8 mouse cellular contexts compared by ENCODE assay signal in the genomic region with DNA sequence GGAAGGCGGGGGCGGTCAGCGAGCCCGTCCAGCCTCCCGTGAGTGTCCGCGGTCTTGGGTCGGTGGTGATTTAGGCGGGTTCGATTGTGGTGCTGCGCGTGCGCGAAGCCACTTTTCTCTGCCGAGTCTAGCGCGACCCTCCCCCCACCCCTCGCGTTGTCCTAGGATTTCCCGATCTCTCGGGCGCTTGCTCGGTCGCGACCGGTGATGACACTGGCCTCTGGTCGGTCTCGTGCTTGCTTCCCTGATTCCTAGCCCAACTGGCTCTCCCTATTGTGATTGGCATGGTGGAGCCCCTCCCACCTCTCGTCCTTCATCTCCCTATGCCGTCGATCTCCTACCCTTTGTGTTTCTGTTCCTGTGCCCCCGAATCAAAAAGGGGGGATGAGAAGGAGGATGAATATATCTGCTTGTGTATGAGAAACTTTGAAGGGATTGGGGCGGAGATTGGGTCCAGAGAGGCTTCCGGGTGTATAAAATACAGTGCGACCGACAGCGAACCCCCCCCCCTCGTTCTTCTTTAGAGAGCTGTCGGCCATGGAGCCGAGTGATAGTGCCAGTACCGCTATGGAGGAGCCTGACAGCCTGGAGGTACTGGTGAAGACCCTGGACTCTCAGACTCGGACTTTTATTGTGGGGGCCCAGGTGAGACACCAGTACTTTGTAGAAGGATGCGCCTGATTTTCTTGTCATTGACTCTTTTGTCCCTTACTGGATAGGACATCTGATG. TPM values are rescaled to one million over a fixed set of nuclear protein-coding genes. Genes with fewer than 3 reads are reported as not detected.
DNase-seq lines count a peak whose midpoint lies in the region; ATAC-seq and TF ChIP-seq lines count a peak whose summit lies in the region.

No protein-coding gene starts in this region.

- H3K4me2 ChIP-seq in heart, embryonic 13.5 days: peak overlapping the region; percentile 91
- peak overlapping the region; percentile 93 for H3K4me2 ChIP-seq in forebrain, embryonic 14.5 days (ENCODE audit: low read length)
- peak overlapping the region; percentile 82 for H3K4me2 ChIP-seq in liver, postnatal 0 days (ENCODE audit: low read depth, low read length)
- peak overlapping the region; percentile 77 for H3K4me2 ChIP-seq in stomach, postnatal 0 days (replicated peaks; ENCODE audit: low read depth)

- ATAC-seq in heart, embryonic 13.5 days (ENCODE audit: extremely low read depth, insufficient number of reproducible peaks, low FRiP score, low TSS enrichment): peak; percentile 55
- ATAC-seq in forebrain, embryonic 14.5 days: peak; percentile 59
- ATAC-seq in liver, postnatal 0 days: peak; percentile 62
- peak; percentile 63 for ATAC-seq in stomach, postnatal 0 days (ENCODE audit: low FRiP score, low TSS enrichment)

- DNase-seq in heart, adult 11 months: no peak
- peak; percentile 27 for DNase-seq in MEL-GATA-1-ER (ENCODE audit: extremely low read depth, low read depth)
- DNase-seq in forebrain, embryonic 14.5 days (ENCODE audit: low spot score): no peak
- no peak for DNase-seq in liver, postnatal 0 days
- no peak for DNase-seq in stomach, postnatal 0 days (ENCODE audit: low spot score)
- no peak for DNase-seq in spleen, adult 18-20 months
- no peak for DNase-seq in right cerebral cortex, postnatal 36 days (ENCODE audit: low spot score in 2 of 2)

- peak overlapping the region; percentile 89 for H3K9ac ChIP-seq in heart, embryonic 13.5 days
- peak overlapping the region; percentile 91 for H3K9ac ChIP-seq in forebrain, embryonic 14.5 days (ENCODE audit: low read length)
- H3K9ac ChIP-seq in liver, postnatal 0 days (replicated peaks): peak overlapping the region; percentile 78
- peak overlapping the region; percentile 88 for H3K9ac ChIP-seq in stomach, postnatal 0 days (ENCODE audit: low read length)

- no peaks in the 10 kb centered on the region for H3K27me3 ChIP-seq in heart, embryonic 13.5 days (replicated peaks)
- no peaks in the 10 kb centered on the region for H3K27me3 ChIP-seq in forebrain, embryonic 14.5 days (replicated peaks; ENCODE audit: control insufficient read depth, insufficient read depth, low read length)
- H3K27me3 ChIP-seq in liver, postnatal 0 days (ENCODE audit: insufficient read depth, low read length): no peaks in the 10 kb centered on the region
- H3K27me3 ChIP-seq in stomach, postnatal 0 days (ENCODE audit: control insufficient read depth, insufficient read depth, low read length): no peaks in the 10 kb centered on the region

- H3K27ac ChIP-seq in heart, embryonic 13.5 days (replicated peaks): peak overlapping the region; percentile 96
- H3K27ac ChIP-seq in forebrain, embryonic 14.5 days (ENCODE audit: low read depth, low read length): peak overlapping the region; percentile 89
- H3K27ac ChIP-seq in liver, postnatal 0 days (ENCODE audit: low read depth): peak overlapping the region; percentile 93
- H3K27ac ChIP-seq in stomach, postnatal 0 days (replicated peaks): peak overlapping the region; percentile 96

- TF ChIP-seq EP300 in liver, postnatal 0 days (IDR thresholded peaks at IDR 0.05; ENCODE audit: low read depth): no peak
- no peak for TF ChIP-seq EP300 in stomach, postnatal 0 days (optimal IDR thresholded peaks at IDR 0.05)

- TF ChIP-seq CTCF in liver, postnatal 0 days (IDR thresholded peaks at IDR 0.05; ENCODE audit: low read depth): no peak
- TF ChIP-seq CTCF in stomach, postnatal 0 days (IDR thresholded peaks at IDR 0.05; ENCODE audit: low read depth): no peak

- under 1% methylated on average over 43 of the region's 43 CpGs for whole genome bisulfite sequencing in heart, embryonic 13.5 days
- WGBS in forebrain, embryonic 14.5 days: under 1% methylated on average over 43 of the region's 43 CpGs
- WGBS in liver, postnatal 0 days (ENCODE audit: insufficient replicate concordance): under 1% methylated on average over 42 of the region's 43 CpGs
- under 1% methylated on average over 41 of the region's 43 CpGs for WGBS in stomach, postnatal 0 days

- H3K4me3 ChIP-seq in heart, embryonic 13.5 days: peak overlapping the region; percentile 76
- peak overlapping the region; percentile 74 for H3K4me3 ChIP-seq in forebrain, embryonic 14.5 days (ENCODE audit: low read depth, low read length)
- H3K4me3 ChIP-seq in liver, postnatal 0 days (ENCODE audit: low read depth, low read length): peak overlapping the region; percentile 66
- H3K4me3 ChIP-seq in stomach, postnatal 0 days (ENCODE audit: low read depth, low read length): peak overlapping the region; percentile 78

- H3K4me1 ChIP-seq in heart, embryonic 13.5 days: peaks cover 20% of the 10 kb centered on the region
- H3K4me1 ChIP-seq in forebrain, embryonic 14.5 days (ENCODE audit: control insufficient read depth, insufficient read depth, low read length): peaks cover 9% of the 10 kb centered on the region
- H3K4me1 ChIP-seq in liver, postnatal 0 days (ENCODE audit: insufficient read depth): peaks cover 9% of the 10 kb centered on the region
- H3K4me1 ChIP-seq in stomach, postnatal 0 days (replicated peaks; ENCODE audit: control insufficient read depth, insufficient read depth): no peaks in the 10 kb centered on the region

- peaks cover 30% of the 10 kb centered on the region for H3K36me3 ChIP-seq in heart, embryonic 13.5 days
- H3K36me3 ChIP-seq in forebrain, embryonic 14.5 days (ENCODE audit: control insufficient read depth, insufficient read depth, low read length): peaks cover 26% of the 10 kb centered on the region
- peaks cover 29% of the 10 kb centered on the region for H3K36me3 ChIP-seq in liver, postnatal 0 days (replicated peaks; ENCODE audit: insufficient read depth, low read length)
- H3K36me3 ChIP-seq in stomach, postnatal 0 days (ENCODE audit: control insufficient read depth, insufficient read depth, low read length): peaks cover 15% of the 10 kb centered on the region

- no peaks in the 10 kb centered on the region for H3K9me3 ChIP-seq in heart, embryonic 13.5 days
- H3K9me3 ChIP-seq in forebrain, embryonic 14.5 days (replicated peaks; ENCODE audit: control insufficient read depth, low read length): no peaks in the 10 kb centered on the region
- H3K9me3 ChIP-seq in liver, postnatal 0 days (ENCODE audit: low read length): no peaks in the 10 kb centered on the region
- H3K9me3 ChIP-seq in stomach, postnatal 0 days (ENCODE audit: control insufficient read depth, low read length): no peaks in the 10 kb centered on the region

RNA-seq across cellular contexts. Expression of gene Bag6, which starts 0.8 kb away (rescaled TPM):
- polyA plus RNA-seq in heart, embryonic 13.5 days (2015; fragmentation: Nextera tagmentation; extraction: Ambion mirVana): 45.1 and 46.1 TPM in 2 replicates
- 128 and 144 TPM in 2 replicates for polyA plus RNA-seq in forebrain, embryonic 14.5 days (2014; fragmentation: Nextera tagmentation; extraction: Ambion mirVana)
- 16.5 and 19.7 TPM in 2 replicates for polyA plus RNA-seq in liver, postnatal 0 days (2015; fragmentation: Nextera tagmentation; extraction: Ambion mirVana)
- 28.1 and 30.6 TPM in 2 replicates for polyA plus RNA-seq in stomach, postnatal 0 days (2015; fragmentation: Nextera tagmentation; extraction: Ambion mirVana)

RNA-seq across cellular contexts. Expression of gene Apom, which starts 3.9 kb away (rescaled TPM):
- polyA plus RNA-seq in heart, embryonic 13.5 days (2015; fragmentation: Nextera tagmentation; extraction: Ambion mirVana): 2.2 and 19.0 TPM in 2 replicates
- polyA plus RNA-seq in forebrain, embryonic 14.5 days (2014; fragmentation: Nextera tagmentation; extraction: Ambion mirVana): 0.22 and 0.29 TPM in 2 replicates
- polyA plus RNA-seq in liver, postnatal 0 days (2015; fragmentation: Nextera tagmentation; extraction: Ambion mirVana): 1,209 and 1,216 TPM in 2 replicates
- polyA plus RNA-seq in stomach, postnatal 0 days (2015; fragmentation: Nextera tagmentation; extraction: Ambion mirVana): 1.3 and 3.2 TPM in 2 replicates

RNA-seq across cellular contexts. Expression of gene D17H6S53E, which starts 9.6 kb away (rescaled TPM):
- polyA plus RNA-seq in heart, embryonic 13.5 days (2015; fragmentation: Nextera tagmentation; extraction: Ambion mirVana): 8.7 and 9.7 TPM in 2 replicates
- polyA plus RNA-seq in forebrain, embryonic 14.5 days (2014; fragmentation: Nextera tagmentation; extraction: Ambion mirVana): 5.2 and 5.5 TPM in 2 replicates
- 4.4 and 4.8 TPM in 2 replicates for polyA plus RNA-seq in liver, postnatal 0 days (2015; fragmentation: Nextera tagmentation; extraction: Ambion mirVana)
- 14.4 and 15.5 TPM in 2 replicates for polyA plus RNA-seq in stomach, postnatal 0 days (2015; fragmentation: Nextera tagmentation; extraction: Ambion mirVana)

RNA-seq across cellular contexts. Expression of gene Csnk2b, which starts 13.9 kb away (rescaled TPM):
- polyA plus RNA-seq in heart, embryonic 13.5 days (2015; fragmentation: Nextera tagmentation; extraction: Ambion mirVana): 215 and 231 TPM in 2 replicates
- polyA plus RNA-seq in forebrain, embryonic 14.5 days (2014; fragmentation: Nextera tagmentation; extraction: Ambion mirVana): 313 and 353 TPM in 2 replicates
- 120 and 131 TPM in 2 replicates for polyA plus RNA-seq in liver, postnatal 0 days (2015; fragmentation: Nextera tagmentation; extraction: Ambion mirVana)
- polyA plus RNA-seq in stomach, postnatal 0 days (2015; fragmentation: Nextera tagmentation; extraction: Ambion mirVana): 323 and 329 TPM in 2 replicates

RNA-seq across cellular contexts. Expression of gene Gpank1, which starts 14.5 kb away (rescaled TPM):
- 10.7 and 14.1 TPM in 2 replicates for polyA plus RNA-seq in heart, embryonic 13.5 days (2015; fragmentation: Nextera tagmentation; extraction: Ambion mirVana)
- polyA plus RNA-seq in forebrain, embryonic 14.5 days (2014; fragmentation: Nextera tagmentation; extraction: Ambion mirVana): 31.3 and 34.2 TPM in 2 replicates
- polyA plus RNA-seq in liver, postnatal 0 days (2015; fragmentation: Nextera tagmentation; extraction: Ambion mirVana): 8.1 and 9.6 TPM in 2 replicates
- polyA plus RNA-seq in stomach, postnatal 0 days (2015; fragmentation: Nextera tagmentation; extraction: Ambion mirVana): 11.2 and 11.3 TPM in 2 replicates

Comparison
In these comparisons a context has a peak if more than half of its experiments do, and no peak if none do; other contexts are left out.
1. RNA of gene Apom, which starts 3.9 kb away (polyA plus RNA-seq): 1,209 to 1,216 TPM in liver, postnatal 0 days; 2.2 to 19.0 TPM in heart, embryonic 13.5 days, 1.3 to 3.2 TPM in stomach, postnatal 0 days and 0.22 to 0.29 TPM in forebrain, embryonic 14.5 days; every median in the first group is over 10 times any median in the second.
2. Peak in every context shown above with its lines, with median percentiles within 50 percentile points of each other: ATAC-seq, H3K27ac ChIP-seq, H3K4me2 ChIP-seq, H3K4me3 ChIP-seq and H3K9ac ChIP-seq.